Mouse (Mus musculus): ENCODE measurements around the gene Zc2hc1c. TPM values are rescaled to one million over a fixed set of nuclear protein-coding genes. Genes with fewer than 3 reads are reported as not detected.
A peak's percentile ranks its signal among the peaks of the same experiment; 100 is the strongest.

The Zc2hc1c gene
- total and polyA plus RNA-seq, 3 experiments: 0.08 to 0.13 TPM; not detected in 1

GRCm38 (mm10) chr12:85303256-85303655 lies 14.9 kb downstream of the Zc2hc1c start:
- Histone ChIP-seq H3K4me2 (ENCODE audit: insufficient read depth, low read depth, poor library complexity, severe bottlenecking) (no peak overlapping the region), H3K9ac (ENCODE audit: insufficient read depth, low read depth) (no peak overlapping the region), H3K27ac (ENCODE audit: insufficient read depth, low read depth) (no peak overlapping the region), H3K27me3 (replicated peaks) (no peaks in the 10 kb centered on the region), H3K36me3 (replicated peaks in 1 of 2; ENCODE audit: control insufficient read depth in 1 of 2, insufficient read depth in 1 of 2, low read length in 1 of 2) (peaks cover 64 to 90% of the 10 kb centered on the region in 2 experiments), H3K4me1 (ENCODE audit: control insufficient read depth in 1 of 2, insufficient read depth in 2 of 2) (peaks cover 11 to 14% of the 10 kb centered on the region in 2 experiments), H3K9me3 (replicated peaks; ENCODE audit: low read length) (no peaks in the 10 kb centered on the region), H3K4me3 (replicated peaks in 1 of 3; ENCODE audit: low read depth in 2 of 3, low read length in 2 of 3, poor library complexity in 1 of 3) (no peak overlapping the region), H3K79me2 (replicated peaks; ENCODE audit: control insufficient read depth, extremely low read depth, insufficient read depth, poor library complexity, severe bottlenecking) (no peaks in the 10 kb centered on the region)
- no peak for TF ChIP-seq ZMIZ1 (IDR thresholded peaks at IDR 0.05; ENCODE audit: low read depth, low read length)
- no peak for TF ChIP-seq ZNF384 (IDR thresholded peaks at IDR 0.05; ENCODE audit: low read depth, low read length)
- TF ChIP-seq GABPA (IDR thresholded peaks at IDR 0.05; ENCODE audit: insufficient replicate concordance, low read depth, low read length): no peak
- TF ChIP-seq SMC3 (IDR thresholded peaks at IDR 0.05; ENCODE audit: low read depth, low read length): no peak
- no peak for TF ChIP-seq MEF2A (IDR thresholded peaks at IDR 0.05; ENCODE audit: borderline replicate concordance, low read depth, low read length)
- no peak for TF ChIP-seq MXI1 (IDR thresholded peaks at IDR 0.05; ENCODE audit: low read depth, low read length)
- TF ChIP-seq MAX (IDR thresholded peaks at IDR 0.05; ENCODE audit: low read length): no peak
- TF ChIP-seq JUND (conservative IDR thresholded peaks at IDR 0.05; ENCODE audit: low read depth, low read length): no peak
- no peak for TF ChIP-seq E2F4 (IDR thresholded peaks at IDR 0.05; ENCODE audit: insufficient replicate concordance, low read depth, low read length)
- dilution Hi-C loops (cut with MboI; ENCODE audit: extremely low pct_ligation_motif_present, extremely low pct_unique_long_range_greater_than_20kb, low sequenced_read_pairs): no loop called here
- DNase-seq (ENCODE audit: extremely low read depth): no peak
- in situ Hi-C loops (cut with MboI; ENCODE audit: low pct_ligation_motif_present, low pct_unique_long_range_greater_than_20kb, low sequenced_read_pairs): no loop called here

DNA sequence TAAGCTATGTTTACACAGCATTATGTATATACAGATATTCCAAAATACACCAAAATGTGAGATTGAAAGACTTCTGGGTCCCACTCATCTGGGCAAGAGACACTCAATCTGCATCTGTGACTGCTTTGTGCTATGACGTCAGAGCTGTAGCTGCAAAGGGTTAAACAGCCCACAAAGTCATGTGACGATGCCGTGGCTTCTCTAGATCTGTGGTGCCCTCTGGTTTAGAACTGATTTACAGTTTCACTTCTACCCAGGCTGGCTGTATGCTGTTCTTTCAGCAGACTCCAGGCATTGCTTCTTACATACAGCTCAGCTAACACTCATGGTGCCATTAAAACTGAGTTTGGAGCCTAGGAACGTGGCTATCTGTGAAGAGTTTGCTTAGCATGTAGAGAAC lies 16.3 kb downstream of the Zc2hc1c start:
- Histone ChIP-seq H3K79me2 (replicated peaks; ENCODE audit: control insufficient read depth, extremely low read depth, insufficient read depth, poor library complexity, severe bottlenecking) (no peaks in the 10 kb centered on the region), H3K4me3 (replicated peaks in 1 of 3; ENCODE audit: low read depth in 2 of 3, low read length in 2 of 3, poor library complexity in 1 of 3) (no peak overlapping the region), H3K4me2 (ENCODE audit: insufficient read depth, low read depth, poor library complexity, severe bottlenecking) (peak overlapping the region; percentile 9; the same call in 1 of the 2 replicates), H3K36me3 (replicated peaks in 1 of 2; ENCODE audit: control insufficient read depth in 1 of 2, insufficient read depth in 1 of 2, low read length in 1 of 2) (peaks cover 78 to 94% of the 10 kb centered on the region in 2 experiments), H3K27me3 (replicated peaks) (no peaks in the 10 kb centered on the region), H3K27ac (ENCODE audit: insufficient read depth, low read depth) (0 out of 2 replicates have a peak overlapping the region, but pooled peaks have one; percentile 4), H3K9ac (ENCODE audit: insufficient read depth, low read depth) (no peak overlapping the region), H3K9me3 (replicated peaks; ENCODE audit: low read length) (no peaks in the 10 kb centered on the region), H3K4me1 (ENCODE audit: control insufficient read depth in 1 of 2, insufficient read depth in 2 of 2) (peaks cover 11 to 21% of the 10 kb centered on the region in 2 experiments)
- DNase-seq (ENCODE audit: extremely low read depth): peak; percentile 85
- dilution Hi-C loops (cut with MboI; ENCODE audit: extremely low pct_ligation_motif_present, extremely low pct_unique_long_range_greater_than_20kb, low sequenced_read_pairs): no loop called here
- TF ChIP-seq NELFE (IDR thresholded peaks at IDR 0.05; ENCODE audit: low read depth, low read length): no peak
- TF ChIP-seq SIN3A (IDR thresholded peaks at IDR 0.05; ENCODE audit: low read length): no peak
- no peak for TF ChIP-seq ZC3H11A (IDR thresholded peaks at IDR 0.05; ENCODE audit: low read depth, low read length)
- TF ChIP-seq CTCF (conservative IDR thresholded peaks at IDR 0.05 in 1 of 2, IDR thresholded peaks at IDR 0.05 in 1 of 2; ENCODE audit: low read depth in 2 of 2, low read length in 2 of 2): peak in 1 of 2 experiments; percentile 46; a peak in 2 of 4 replicates
- TF ChIP-seq EP300 (IDR thresholded peaks at IDR 0.05; ENCODE audit: low read length): peak; percentile 67
- peak; percentile 46 for TF ChIP-seq RAD21 (IDR thresholded peaks at IDR 0.05; ENCODE audit: low read depth, low read length)
- no peak for TF ChIP-seq MEF2A (IDR thresholded peaks at IDR 0.05; ENCODE audit: borderline replicate concordance, low read depth, low read length)
- TF ChIP-seq ETS1 (conservative IDR thresholded peaks at IDR 0.05; ENCODE audit: low read depth, low read length): peak; percentile 68
- TF ChIP-seq HCFC1 (IDR thresholded peaks at IDR 0.05; ENCODE audit: low read depth, low read length): no peak
- peak; percentile 86 for TF ChIP-seq JUND (conservative IDR thresholded peaks at IDR 0.05; ENCODE audit: low read depth, low read length)
- TF ChIP-seq TBP (conservative IDR thresholded peaks at IDR 0.05; ENCODE audit: low read depth, low read length): no peak
- peak; percentile 45 for TF ChIP-seq SMC3 (IDR thresholded peaks at IDR 0.05; ENCODE audit: low read depth, low read length)
- TF ChIP-seq BHLHE40 (IDR thresholded peaks at IDR 0.05; ENCODE audit: low read depth, low read length): peak; percentile 97
- no peak for TF ChIP-seq MAZ (IDR thresholded peaks at IDR 0.05; ENCODE audit: low read depth, low read length)
- TF ChIP-seq ZKSCAN1 (IDR thresholded peaks at IDR 0.05; ENCODE audit: borderline replicate concordance, low read depth, low read length): no peak
- TF ChIP-seq MAX (IDR thresholded peaks at IDR 0.05; ENCODE audit: low read length): no peak
- TF ChIP-seq USF1 (IDR thresholded peaks at IDR 0.05; ENCODE audit: low read depth, low read length): peak; percentile 84
- peak; percentile 73 for TF ChIP-seq JUN (IDR thresholded peaks at IDR 0.05; ENCODE audit: insufficient read depth, low read depth, low read length)
- TF ChIP-seq USF2 (conservative IDR thresholded peaks at IDR 0.05; ENCODE audit: low read depth, low read length): peak; percentile 81
- no peak for TF ChIP-seq PAX5 (IDR thresholded peaks at IDR 0.05; ENCODE audit: low read length)
- TF ChIP-seq E2F4 (IDR thresholded peaks at IDR 0.05; ENCODE audit: insufficient replicate concordance, low read depth, low read length): no peak
- peak; percentile 82 for TF ChIP-seq IRF4 (IDR thresholded peaks at IDR 0.05; ENCODE audit: low read depth, low read length)
- in situ Hi-C loops (cut with MboI; ENCODE audit: low pct_ligation_motif_present, low pct_unique_long_range_greater_than_20kb, low sequenced_read_pairs): no loop called here
